Mouse (Mus musculus): ENCODE data around the gene Esp6. TPM values are rescaled to one million over a fixed set of nuclear protein-coding genes. Genes with fewer than 3 reads are reported as not detected.
"Not testable (repeated sequence)": the region's sequence is repeated elsewhere in the genome, so short reads cannot be mapped to it uniquely, and the experiment has no call there.

Gene Esp6
- total RNA-seq (2014; rRNA removed; ENCODE audit: low replicate concordance), result not detected in 2 replicates
- not detected in 2 replicates for polyA plus RNA-seq (2015; fragmentation: Nextera tagmentation; extraction: Ambion mirVana)

- DNase-seq (ENCODE audit: low spot score) (no peak), ATAC-seq (ENCODE audit: insufficient read depth, low read depth) (no peak)
- H3K4me3 ChIP-seq (ENCODE audit: low read depth, low read length), result no peak within 1 kb of the TSS
- TF ChIP-seq EP300 (IDR thresholded peaks at IDR 0.05; ENCODE audit: low read depth), result no peak
- TF ChIP-seq CTCF (IDR thresholded peaks at IDR 0.05; ENCODE audit: low read depth), result no peak
- no peaks in the 10 kb centered on the region for H3K4me1 ChIP-seq (ENCODE audit: control insufficient read depth, insufficient read depth)
- no peaks in the 10 kb centered on the region for H3K9me3 ChIP-seq (replicated peaks; ENCODE audit: control insufficient read depth, low read length)
- no peaks in the 10 kb centered on the region for H3K27me3 ChIP-seq (ENCODE audit: control insufficient read depth, insufficient read depth, low read length)
- no peak within 1 kb of the TSS for H3K9ac ChIP-seq (replicated peaks; ENCODE audit: low read depth, low read length)
- no peak within 1 kb of the TSS for H3K27ac ChIP-seq (ENCODE audit: low read depth)
- no peaks in the 10 kb centered on the region for H3K36me3 ChIP-seq (replicated peaks; ENCODE audit: control insufficient read depth, insufficient read depth, low read length)
- H3K4me2 ChIP-seq (ENCODE audit: low read depth, low read length), result no peak within 1 kb of the TSS
- WGBS, result 68% methylated on average over 5 of the region's 5 CpGs
Observed at GRCm38 (mm10) chr17:40561207-40561606, at the start of gene Esp6. Gene Esp6 (plus strand): TSS chr17:40561507.

GRCm38 (mm10) chr17:40519818-40520217 is 41.5 kb upstream of the Esp6 start, which contains the start of gene Esp8:
Gene Esp8 (plus strand): TSS chr17:40520022.
- Histone ChIP-seq H3K27ac (ENCODE audit: low read depth) (no peak within 1 kb of the TSS), H3K4me3 (ENCODE audit: low read depth, low read length) (no peak within 1 kb of the TSS), H3K4me1 (ENCODE audit: control insufficient read depth, insufficient read depth) (no peaks in the 10 kb centered on the region), H3K9me3 (replicated peaks; ENCODE audit: control insufficient read depth, low read length) (no peaks in the 10 kb centered on the region), H3K9ac (replicated peaks; ENCODE audit: low read depth, low read length) (no peak within 1 kb of the TSS), H3K4me2 (ENCODE audit: low read depth, low read length) (no peak within 1 kb of the TSS), H3K27me3 (ENCODE audit: control insufficient read depth, insufficient read depth, low read length) (no peaks in the 10 kb centered on the region), H3K36me3 (replicated peaks; ENCODE audit: control insufficient read depth, insufficient read depth, low read length) (no peaks in the 10 kb centered on the region)
- TF ChIP-seq EP300 (IDR thresholded peaks at IDR 0.05; ENCODE audit: low read depth) (no peak), CTCF (IDR thresholded peaks at IDR 0.05; ENCODE audit: low read depth) (no peak)
- WGBS, result 48% methylated on average over 3 of the region's 3 CpGs
- no peak for ATAC-seq (ENCODE audit: insufficient read depth, low read depth)
- DNase-seq (ENCODE audit: low spot score), result no peak

- DNase-seq (ENCODE audit: low spot score) (no peak), ATAC-seq (ENCODE audit: insufficient read depth, low read depth) (no peak)
- H3K27me3 ChIP-seq (ENCODE audit: control insufficient read depth, insufficient read depth, low read length), result no peaks in the 10 kb centered on the region
- H3K4me3 ChIP-seq (ENCODE audit: low read depth, low read length), result no peak overlapping the region
- H3K4me2 ChIP-seq (ENCODE audit: low read depth, low read length), result no peak overlapping the region
- H3K36me3 ChIP-seq (replicated peaks; ENCODE audit: control insufficient read depth, insufficient read depth, low read length), result no peaks in the 10 kb centered on the region
- H3K4me1 ChIP-seq (ENCODE audit: control insufficient read depth, insufficient read depth), result no peaks in the 10 kb centered on the region
- TF ChIP-seq EP300 (IDR thresholded peaks at IDR 0.05; ENCODE audit: low read depth) (no peak), CTCF (IDR thresholded peaks at IDR 0.05; ENCODE audit: low read depth) (no peak)
- H3K27ac ChIP-seq (ENCODE audit: low read depth), result no peak overlapping the region
- H3K9ac ChIP-seq (replicated peaks; ENCODE audit: low read depth, low read length), result no peak overlapping the region
- 64% methylated on average over 3 of the region's 3 CpGs for WGBS
- no peaks in the 10 kb centered on the region for H3K9me3 ChIP-seq (replicated peaks; ENCODE audit: control insufficient read depth, low read length)
Observed at GRCm38 (mm10) chr17:40529813-40530212, 31.5 kb upstream of the Esp6 start.

- H3K27ac ChIP-seq (ENCODE audit: low read depth), result no peak overlapping the region
- DNase-seq (ENCODE audit: low spot score), result no peak
Observed at GRCm38 (mm10) chr17:40531147-40531546, 30.2 kb upstream of the Esp6 start.

DNA sequence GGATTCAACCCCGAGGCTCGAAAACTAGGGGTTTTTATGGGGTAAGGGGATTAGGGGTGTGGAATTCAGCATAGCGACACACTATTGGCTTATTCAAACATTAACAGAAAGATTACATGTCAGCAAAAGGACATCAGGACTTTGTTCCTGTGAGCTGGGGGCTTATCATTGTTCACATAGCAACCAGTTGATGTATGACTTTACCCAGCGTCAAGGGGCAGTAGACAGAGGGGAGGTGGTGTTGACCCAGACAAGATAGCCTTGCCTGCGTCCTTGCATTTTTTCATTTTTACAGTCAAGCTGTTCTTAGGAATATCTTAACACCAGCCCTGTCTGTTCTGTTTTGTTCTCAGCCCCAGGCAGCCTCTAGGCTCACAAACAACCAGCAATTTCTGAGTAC is 14.3 kb upstream of the Esp6 start:
- H3K27ac ChIP-seq (ENCODE audit: low read depth); H3K9me3 ChIP-seq (replicated peaks; ENCODE audit: control insufficient read depth, low read length); H3K36me3 ChIP-seq (replicated peaks; ENCODE audit: control insufficient read depth, insufficient read depth, low read length); H3K4me2 ChIP-seq (ENCODE audit: low read depth, low read length); ATAC-seq (ENCODE audit: insufficient read depth, low read depth); DNase-seq (ENCODE audit: low spot score); H3K4me1 ChIP-seq (ENCODE audit: control insufficient read depth, insufficient read depth); H3K27me3 ChIP-seq (ENCODE audit: control insufficient read depth, insufficient read depth, low read length); H3K9ac ChIP-seq (replicated peaks; ENCODE audit: low read depth, low read length); H3K4me3 ChIP-seq (ENCODE audit: low read depth, low read length): not testable (repeated sequence)
- 40% methylated on average over 5 of the region's 5 CpGs for WGBS

More at GRCm38 (mm10) chr17:40531147-40531546, 30.2 kb upstream of the Esp6 start:
- H3K4me2 ChIP-seq (ENCODE audit: low read depth, low read length), result no peak overlapping the region
- TF ChIP-seq CTCF (IDR thresholded peaks at IDR 0.05; ENCODE audit: low read depth) (no peak), EP300 (IDR thresholded peaks at IDR 0.05; ENCODE audit: low read depth) (no peak)
- H3K4me3 ChIP-seq (ENCODE audit: low read depth, low read length), result no peak overlapping the region
- H3K27me3 ChIP-seq (ENCODE audit: control insufficient read depth, insufficient read depth, low read length), result no peaks in the 10 kb centered on the region
- H3K9ac ChIP-seq (replicated peaks; ENCODE audit: low read depth, low read length), result no peak overlapping the region
- no peak for ATAC-seq (ENCODE audit: insufficient read depth, low read depth)
- no peaks in the 10 kb centered on the region for H3K9me3 ChIP-seq (replicated peaks; ENCODE audit: control insufficient read depth, low read length)
- H3K36me3 ChIP-seq (replicated peaks; ENCODE audit: control insufficient read depth, insufficient read depth, low read length), result no peaks in the 10 kb centered on the region
- 50% methylated on average over 1 of the region's 1 CpGs for WGBS
- no peaks in the 10 kb centered on the region for H3K4me1 ChIP-seq (ENCODE audit: control insufficient read depth, insufficient read depth)

DNA sequence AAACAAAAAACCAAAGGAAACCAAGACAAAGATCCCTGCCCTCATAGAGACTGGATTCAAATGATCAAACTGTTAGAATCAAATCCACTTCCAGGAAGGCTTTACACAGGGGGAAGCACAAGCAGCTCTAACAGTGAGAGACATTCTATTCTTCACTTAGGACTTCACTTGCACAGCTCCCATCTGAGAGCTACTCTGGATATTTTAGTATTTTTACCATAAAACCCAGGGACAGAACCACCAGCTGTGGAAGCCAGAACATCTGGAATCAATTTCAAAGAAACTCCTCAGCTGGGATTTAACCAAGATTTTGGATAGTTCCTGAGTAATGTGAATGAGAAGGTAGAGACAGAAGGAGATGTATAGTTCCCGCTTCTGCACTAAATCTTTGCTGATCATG is 7.8 kb upstream of the Esp6 start:
- Histone ChIP-seq H3K4me2 (ENCODE audit: low read depth, low read length) (no peak overlapping the region), H3K9me3 (replicated peaks; ENCODE audit: control insufficient read depth, low read length) (no peaks in the 10 kb centered on the region), H3K36me3 (replicated peaks; ENCODE audit: control insufficient read depth, insufficient read depth, low read length) (no peaks in the 10 kb centered on the region), H3K4me3 (ENCODE audit: low read depth, low read length) (no peak overlapping the region), H3K9ac (replicated peaks; ENCODE audit: low read depth, low read length) (no peak overlapping the region), H3K27ac (ENCODE audit: low read depth) (no peak overlapping the region), H3K4me1 (ENCODE audit: control insufficient read depth, insufficient read depth) (no peaks in the 10 kb centered on the region), H3K27me3 (ENCODE audit: control insufficient read depth, insufficient read depth, low read length) (no peaks in the 10 kb centered on the region)
- DNase-seq (ENCODE audit: low spot score) (no peak), ATAC-seq (ENCODE audit: insufficient read depth, low read depth) (no peak)
- no peak for TF ChIP-seq EP300 (IDR thresholded peaks at IDR 0.05; ENCODE audit: low read depth)
- no peak for TF ChIP-seq CTCF (IDR thresholded peaks at IDR 0.05; ENCODE audit: low read depth)
- WGBS, result 61% methylated on average over 1 of the region's 1 CpGs

GRCm38 (mm10) chr17:40583906-40584305 is 22.6 kb downstream of the Esp6 start:
- H3K9me3 ChIP-seq (replicated peaks; ENCODE audit: control insufficient read depth, low read length); H3K36me3 ChIP-seq (replicated peaks; ENCODE audit: control insufficient read depth, insufficient read depth, low read length); H3K4me2 ChIP-seq (ENCODE audit: low read depth, low read length); DNase-seq (ENCODE audit: low spot score); H3K4me3 ChIP-seq (ENCODE audit: low read depth, low read length); H3K9ac ChIP-seq (replicated peaks; ENCODE audit: low read depth, low read length); H3K27me3 ChIP-seq (ENCODE audit: control insufficient read depth, insufficient read depth, low read length); ATAC-seq (ENCODE audit: insufficient read depth, low read depth); H3K27ac ChIP-seq (ENCODE audit: low read depth); H3K4me1 ChIP-seq (ENCODE audit: control insufficient read depth, insufficient read depth): not testable (repeated sequence)
- WGBS, result 41% methylated on average over 6 of the region's 6 CpGs

Measured in heart, postnatal 0 days (tissue).